Mouse (Mus musculus): ENCODE results near the gene Fancc.
A peak's percentile ranks its signal among the peaks of the same experiment; 100 is the strongest.
"Not testable (repeated sequence)": the region's sequence is repeated elsewhere in the genome, so short reads cannot be mapped to it uniquely, and the experiment has no call there.

Gene Fancc

GRCm38 (mm10) chr13:63345476-63346225 lies 151.4 kb downstream of the Fancc start:
- peak; percentile 47 for DNase-seq

DNA sequence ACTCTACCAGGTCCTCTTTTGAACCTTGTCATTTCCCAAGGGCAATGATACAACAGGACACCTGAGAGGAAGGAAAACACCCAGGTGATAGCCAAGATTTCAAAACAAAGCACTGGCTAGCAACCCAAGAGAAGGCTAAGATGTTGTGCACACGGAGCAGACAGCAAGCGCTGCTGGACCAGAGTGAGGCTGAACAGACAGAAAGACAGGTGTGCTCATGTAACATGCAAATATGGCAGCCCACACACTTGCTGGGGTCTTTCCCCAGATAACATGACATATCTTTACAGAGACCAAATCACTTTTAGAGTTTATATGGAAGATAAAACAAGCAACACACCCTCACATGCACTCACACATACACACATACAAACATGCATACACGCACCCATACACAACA lies 152.6 kb downstream of the Fancc start:
- no peak for DNase-seq

- DNase-seq, result no peak
These were observed 154.3 kb downstream of the Fancc start for GRCm38 (mm10) chr13:63342781-63343180.

DNA sequence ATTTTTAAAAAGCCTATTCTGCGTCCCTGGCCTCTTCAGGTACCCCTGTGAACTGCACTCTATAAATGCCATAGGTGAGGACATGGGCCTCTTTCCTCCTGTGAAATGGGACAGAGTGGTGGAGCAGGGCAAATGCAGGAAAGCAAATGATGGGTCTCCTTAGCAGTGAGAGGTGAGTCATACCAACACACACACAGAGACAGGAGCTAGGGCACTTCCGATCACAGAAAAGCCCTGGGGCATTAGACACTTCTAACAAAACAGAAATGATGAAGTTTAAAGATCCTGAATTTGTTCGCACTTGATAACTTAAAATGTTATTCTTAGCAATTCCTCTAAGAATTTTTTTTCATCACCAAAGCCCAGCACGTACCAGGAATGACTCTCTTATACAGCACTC lies 157.1 kb downstream of the Fancc start:
- DNase-seq, result no peak

DNA sequence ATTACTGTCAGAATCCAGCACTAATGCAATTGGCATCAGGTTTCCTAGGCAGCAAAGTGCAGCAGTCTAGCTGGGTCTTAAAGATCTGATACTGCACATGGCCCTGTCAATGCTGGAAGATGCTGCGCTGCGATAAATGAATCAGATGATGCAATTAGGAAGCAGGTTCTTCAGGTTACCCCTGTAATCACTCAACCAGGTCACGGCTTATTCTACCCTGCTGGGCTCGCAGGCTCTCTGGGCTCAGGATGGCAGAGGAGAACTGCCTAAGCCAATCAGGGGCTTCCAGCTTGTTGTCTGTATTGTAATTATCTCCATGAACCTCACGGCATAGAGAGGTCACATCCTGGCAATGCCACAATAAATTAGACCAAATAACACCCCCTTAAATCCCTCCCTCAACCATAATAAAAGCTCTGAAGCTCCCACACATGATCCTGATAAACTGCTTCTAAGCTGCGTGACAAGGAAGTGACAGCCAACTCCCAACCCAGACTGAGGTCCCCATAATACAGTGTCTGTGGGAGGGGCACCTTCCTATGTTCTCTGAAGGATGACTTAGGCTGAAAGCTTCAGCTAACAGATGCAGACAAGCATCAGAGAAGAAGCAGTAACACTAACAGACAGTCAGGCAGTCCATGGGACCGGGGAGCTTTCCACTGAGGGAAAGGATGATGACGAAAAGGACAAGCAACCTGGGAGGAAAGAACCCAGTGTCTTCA lies 159.7 kb downstream of the Fancc start:
- DNase-seq, result no peak

DNA sequence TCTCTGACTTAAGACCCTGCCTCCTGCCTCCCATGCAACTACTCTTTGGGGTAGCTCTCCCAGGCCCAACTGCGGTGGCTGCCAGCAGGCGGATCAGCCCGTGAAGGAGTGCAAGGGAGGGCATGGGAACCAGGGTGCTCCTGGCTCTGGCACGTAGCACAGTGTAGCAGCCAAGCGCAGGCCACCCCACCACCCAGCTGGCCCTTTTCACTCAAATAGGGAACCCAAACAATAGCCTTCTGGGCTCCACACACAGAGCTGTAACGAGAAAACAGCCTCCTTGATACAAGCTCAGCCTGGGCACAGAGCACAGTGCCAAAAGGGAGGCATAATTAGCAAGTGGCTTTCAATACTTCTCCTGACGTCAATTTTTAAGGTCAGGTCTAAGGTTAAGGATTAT lies 160.7 kb downstream of the Fancc start:
- no peak for DNase-seq

- peak; percentile 52 for DNase-seq
These were observed 161.5 kb downstream of the Fancc start for GRCm38 (mm10) chr13:63335421-63336134.

DNA sequence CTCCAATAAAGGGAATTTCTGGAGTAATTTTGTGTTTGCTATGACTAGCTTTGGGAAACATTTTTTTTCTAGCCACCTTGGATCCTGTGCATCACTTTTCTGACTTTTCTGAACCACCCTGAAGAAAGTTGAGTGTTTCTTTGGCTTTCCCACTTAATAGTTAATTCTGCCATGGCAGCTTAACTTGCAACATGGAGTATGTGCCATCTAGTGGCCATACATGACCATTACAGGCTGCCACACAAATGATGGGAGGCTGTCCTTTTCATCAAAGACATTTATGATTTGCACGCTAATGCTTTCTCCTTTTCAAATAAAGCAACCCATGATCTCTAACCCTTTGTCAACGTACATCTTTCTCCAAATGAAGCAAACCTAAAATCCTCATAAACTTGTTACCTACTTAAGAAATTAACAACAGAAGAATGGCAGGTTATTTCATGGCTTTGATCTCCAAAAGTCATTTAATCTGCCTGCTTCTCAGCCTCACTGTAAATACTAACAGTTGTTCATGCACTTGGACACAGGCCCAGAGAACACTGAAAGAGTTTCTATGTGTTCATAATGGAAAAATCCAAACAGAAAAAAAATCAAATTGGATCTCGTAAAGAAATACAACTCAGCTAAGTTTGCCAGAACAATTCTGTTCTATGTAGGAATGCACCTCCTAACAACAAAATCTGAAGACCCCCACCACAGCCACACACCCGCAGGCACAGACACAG lies 164.3 kb downstream of the Fancc start:
- peak; percentile 57 for DNase-seq

DNA sequence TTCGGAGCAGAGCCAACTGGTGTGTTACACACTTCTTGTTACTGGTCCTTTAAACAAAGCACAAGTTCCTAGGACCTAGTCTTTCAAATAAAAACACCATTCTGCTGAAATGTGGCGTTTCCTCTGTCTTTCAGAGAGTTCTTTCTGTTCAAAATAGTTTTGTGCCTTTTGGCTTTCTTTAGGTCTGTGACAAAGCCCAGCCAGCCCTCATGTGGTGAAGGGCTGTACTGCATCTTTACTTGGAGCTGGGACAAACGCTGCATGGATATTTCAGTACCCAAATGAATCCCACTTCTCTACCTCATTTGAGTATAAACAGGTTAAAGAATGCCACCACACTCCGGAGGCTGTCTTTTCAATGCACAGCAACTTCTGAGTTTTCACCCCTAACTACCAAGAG lies 165.7 kb downstream of the Fancc start:
- DNase-seq, result peak; percentile 79

DNA sequence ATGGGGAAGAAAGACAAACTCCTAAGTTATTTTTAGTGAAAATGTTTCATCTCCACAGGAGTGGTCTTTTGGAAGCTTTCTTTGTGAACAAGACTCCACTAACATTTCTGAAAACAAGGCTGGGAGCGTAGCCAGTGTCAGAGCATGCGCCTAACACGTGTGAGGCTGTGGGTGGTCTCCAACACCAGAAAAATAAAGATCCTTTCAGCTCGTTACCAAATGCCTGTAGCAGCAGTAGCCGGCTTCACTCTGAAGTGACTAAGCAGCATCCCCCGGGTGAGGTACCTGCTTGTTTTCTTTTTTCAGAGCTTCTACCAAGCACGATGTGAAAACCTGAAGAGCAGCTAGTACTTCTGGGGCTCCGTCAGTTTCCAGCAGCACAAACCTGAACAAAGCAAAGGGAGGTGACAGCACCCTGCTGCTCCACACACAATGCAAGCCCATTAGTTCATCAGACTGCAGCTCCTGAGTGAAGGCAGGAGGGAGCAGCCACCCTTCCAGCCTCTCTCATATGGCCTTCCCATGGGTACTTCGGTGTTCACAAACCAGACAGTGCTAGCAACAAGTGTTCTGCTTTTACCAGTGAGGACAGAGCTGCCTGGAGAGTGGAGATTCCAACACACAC lies 166.7 kb downstream of the Fancc start:
- no peak for DNase-seq

GRCm38 (mm10) chr13:63326015-63326414 lies 171.1 kb downstream of the Fancc start:
- no peak for DNase-seq

GRCm38 (mm10) chr13:63324978-63325848 lies 171.9 kb downstream of the Fancc start:
- DNase-seq, result no peak

- no peak for DNase-seq
These were observed 172.8 kb downstream of the Fancc start for GRCm38 (mm10) chr13:63324311-63324710.

DNA sequence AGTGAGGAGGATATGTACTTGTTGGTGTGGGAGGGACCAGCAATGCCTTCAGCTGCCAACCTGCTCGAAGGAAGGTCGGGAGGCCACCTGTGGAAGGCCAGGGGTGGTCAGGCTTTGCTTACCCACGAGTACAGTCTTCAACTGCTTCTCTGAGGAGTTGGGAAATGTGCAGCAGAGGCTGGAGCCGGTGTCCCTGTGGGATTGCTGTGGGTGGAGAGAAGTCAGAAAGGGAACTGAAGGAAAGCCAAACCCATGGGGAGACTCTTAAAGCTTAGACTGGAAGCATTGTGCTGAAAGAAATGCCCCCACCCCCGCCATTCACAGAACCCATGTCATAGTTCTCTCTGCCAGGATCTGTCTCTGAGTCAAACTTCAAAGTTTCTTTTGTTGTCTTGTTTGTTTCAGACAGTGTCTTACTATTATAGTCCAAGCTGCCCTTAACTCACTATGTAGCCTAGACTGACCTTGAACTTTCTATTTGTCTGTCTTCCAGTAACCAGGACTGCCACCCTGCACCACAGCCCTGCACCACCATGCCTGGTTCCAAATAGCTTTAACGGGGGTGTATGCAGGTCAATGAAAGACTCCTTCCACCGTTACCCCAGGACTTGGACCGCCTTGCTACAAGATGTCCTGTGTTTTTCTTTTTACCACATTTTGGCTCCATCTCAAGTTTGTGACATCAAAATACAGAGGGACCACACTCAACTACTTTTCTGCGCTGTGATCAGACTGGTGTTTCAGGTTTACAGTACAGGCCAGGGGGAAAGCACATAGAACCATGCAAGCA lies 173.6 kb downstream of the Fancc start:
- DNase-seq, result no peak

GRCm38 (mm10) chr13:63322756-63323155 lies 174.3 kb downstream of the Fancc start:
- no peak for DNase-seq

DNA sequence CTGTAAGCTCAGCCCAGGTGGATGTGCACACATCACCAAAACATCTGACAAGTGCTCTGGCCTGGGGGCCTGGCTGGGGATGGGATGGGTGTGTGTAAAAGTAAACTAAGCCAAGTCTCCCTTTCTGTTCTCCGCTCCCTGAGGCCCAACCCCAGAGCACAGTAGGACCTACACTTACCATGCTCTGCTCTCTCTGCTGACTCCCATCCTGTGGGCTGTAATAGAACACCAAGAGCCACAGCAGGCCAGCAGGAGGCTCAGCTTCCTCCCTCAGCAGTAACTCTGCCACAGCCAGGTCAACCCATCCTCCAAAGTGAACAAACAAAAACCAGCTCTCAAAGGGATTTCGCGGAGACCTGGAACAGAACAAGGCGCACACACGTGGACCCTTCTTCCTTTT lies 175.4 kb downstream of the Fancc start:
- no peak for DNase-seq

- no peak for DNase-seq
These were observed 177.3 kb downstream of the Fancc start for GRCm38 (mm10) chr13:63319814-63320213.

DNA sequence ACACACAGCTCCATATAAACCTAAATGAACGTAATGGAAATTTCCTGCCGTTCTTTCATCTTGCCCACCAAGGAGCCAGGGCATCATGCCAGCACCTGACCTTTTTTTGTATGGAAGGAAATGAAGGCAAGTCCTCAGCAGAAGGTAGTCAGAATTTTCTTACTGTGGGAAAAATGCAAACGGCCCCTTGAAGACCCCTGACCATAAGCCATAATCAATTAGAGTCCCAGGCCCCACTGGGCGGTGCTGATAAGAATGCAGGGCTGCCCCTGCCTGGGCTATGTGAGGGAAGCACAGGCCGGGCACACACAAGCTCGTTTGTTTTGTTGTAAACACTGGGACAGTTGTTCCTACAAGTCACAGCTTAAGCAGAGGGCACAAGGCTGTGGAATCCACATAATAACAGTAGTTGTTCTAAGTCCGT lies 179.4 kb downstream of the Fancc start:
- no peak for DNase-seq

DNA sequence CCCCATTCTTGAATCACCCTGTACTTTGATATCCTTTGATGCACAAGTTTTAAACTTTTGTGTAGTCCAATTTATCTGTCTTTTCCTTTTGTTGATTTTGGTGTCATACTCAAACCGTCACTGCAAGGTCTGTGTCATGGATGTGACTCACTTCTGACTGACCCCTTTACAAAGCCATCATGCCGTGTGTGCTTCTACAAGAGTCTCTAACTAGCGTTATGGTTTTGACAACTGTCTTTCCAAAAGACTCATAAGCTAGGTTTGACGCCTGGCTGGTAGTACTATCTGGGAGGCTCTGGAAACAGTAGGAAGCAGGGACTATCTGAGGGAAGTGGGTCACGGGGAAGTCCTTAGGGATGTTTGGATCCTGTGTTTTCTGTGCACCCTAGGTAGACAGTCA lies 180.7 kb downstream of the Fancc start:
- no peak for DNase-seq

DNA sequence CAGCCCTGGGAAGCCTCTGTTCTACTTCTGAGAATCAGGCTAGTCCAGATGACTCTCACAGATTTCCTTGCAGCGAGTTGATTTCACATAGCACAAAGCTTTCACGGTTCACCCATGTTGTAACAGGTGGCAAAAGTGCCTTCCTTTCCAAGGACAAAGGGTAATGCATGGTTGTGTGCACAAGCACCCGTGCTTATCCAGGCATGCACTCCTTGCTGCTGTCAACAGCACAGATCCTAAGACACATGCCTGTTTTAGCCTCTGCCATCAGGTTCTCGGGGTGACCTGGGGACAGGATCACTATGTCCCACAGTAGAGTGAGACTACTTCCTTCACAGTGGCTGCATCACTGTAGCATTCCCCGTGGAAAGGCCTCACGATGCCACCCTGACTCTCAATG lies 181.3 kb downstream of the Fancc start:
- no peak for DNase-seq

GRCm38 (mm10) chr13:63315111-63315510 lies 182.0 kb downstream of the Fancc start:
- DNase-seq, result not testable (repeated sequence)
